ENCODE assay signal across 8 mouse cellular contexts in the genomic region with DNA sequence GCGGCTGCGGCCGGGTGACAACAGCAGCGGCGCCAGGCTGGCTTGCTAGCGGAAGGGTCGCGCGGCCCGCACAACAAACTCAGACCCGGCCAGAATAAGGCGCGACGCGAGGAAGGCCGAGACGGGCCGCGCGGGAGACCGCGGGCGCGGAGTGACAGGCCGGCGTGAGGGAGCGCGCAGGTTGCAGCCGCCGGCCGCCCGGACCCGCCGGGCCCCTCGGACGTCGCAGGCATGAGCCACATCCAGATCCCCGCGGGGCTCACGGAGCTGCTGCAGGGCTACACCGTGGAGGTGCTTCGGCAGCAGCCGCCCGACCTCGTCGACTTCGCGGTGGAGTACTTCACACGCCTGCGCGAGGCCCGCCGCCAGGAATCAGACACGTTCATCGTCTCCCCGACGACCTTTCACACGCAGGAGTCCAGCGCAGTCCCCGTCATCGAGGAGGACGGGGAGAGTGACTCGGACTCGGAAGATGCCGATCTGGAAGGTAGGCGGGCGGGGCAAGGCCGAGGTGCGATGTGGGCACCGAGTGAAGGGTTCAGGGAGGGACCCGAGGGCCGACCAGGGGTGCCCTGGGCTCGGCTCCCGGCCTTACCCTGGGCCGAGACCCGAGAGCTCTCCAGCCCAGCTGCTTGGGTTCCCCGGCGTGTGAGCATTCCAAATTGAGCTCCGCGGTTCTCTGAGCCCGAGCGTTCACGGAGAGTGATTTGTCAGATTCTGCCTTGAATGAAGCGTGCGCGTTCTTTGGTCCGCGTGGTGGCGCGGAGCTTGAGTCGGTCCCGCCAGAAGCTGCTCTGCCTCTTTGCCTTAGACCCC. TPM values are rescaled to one million over a fixed set of nuclear protein-coding genes. Genes with fewer than 3 reads are reported as not detected.
A peak's percentile ranks its signal among the peaks of the same experiment; 100 is the strongest.
DNase-seq lines count a peak whose midpoint lies in the region; ATAC-seq lines count a peak whose summit lies in the region.

No protein-coding gene starts in this region.

- no peaks in the 10 kb centered on the region; the same call in 1 of the 2 replicates for H3K27me3 ChIP-seq in hindbrain, embryonic 11.5 days (ENCODE audit: control insufficient read depth, insufficient read depth, low read length)

- no peaks in the 10 kb centered on the region for H3K4me1 ChIP-seq in hindbrain, embryonic 11.5 days (replicated peaks; ENCODE audit: control insufficient read depth, insufficient read depth, low read length)

- no peaks in the 10 kb centered on the region for H3K9me3 ChIP-seq in hindbrain, embryonic 11.5 days (ENCODE audit: control insufficient read depth, low read length)

- H3K36me3 ChIP-seq in hindbrain, embryonic 11.5 days (ENCODE audit: control insufficient read depth, insufficient read depth, low read length), result no peaks in the 10 kb centered on the region

- ATAC-seq in hindbrain, embryonic 11.5 days (ENCODE audit: low FRiP score), result peak; percentile 65

- H3K27ac ChIP-seq in hindbrain, embryonic 11.5 days (ENCODE audit: low read depth, low read length), result peak overlapping the region; percentile 72

- DNase-seq in NIH3T3 (ENCODE audit: low read depth), result peak; percentile 82
- peak; percentile 67 for DNase-seq in cerebellum, adult 9-11 months
- peak; percentile 44 to 82 for DNase-seq in frontal cortex, adult 2 months (ENCODE audit: extremely low spot score in 1 of 2, low spot score in 1 of 2)
- peak; percentile 76 for DNase-seq in hindbrain, embryonic 11.5 days (ENCODE audit: low spot score)
- DNase-seq in layer of hippocampus, postnatal 25 days (ENCODE audit: extremely low spot score in 1 of 2, low spot score in 1 of 2), result peak; percentile 54 to 59
- peak; percentile 53 for DNase-seq in lung, postnatal 14 days
- peak; percentile 61 for DNase-seq in ovary, postnatal 36 days (ENCODE audit: low spot score)
- peak; percentile 46 for DNase-seq in thymus, postnatal 14 days

- H3K4me3 ChIP-seq in hindbrain, embryonic 11.5 days (ENCODE audit: low read depth, low read length), result peak overlapping the region; percentile 78

- H3K4me2 ChIP-seq in hindbrain, embryonic 11.5 days (replicated peaks; ENCODE audit: low read depth, low read length), result peak overlapping the region; percentile 97

- under 1% methylated on average over 90 of the region's 92 CpGs for WGBS in hindbrain, embryonic 11.5 days

- peak overlapping the region; percentile 77 for H3K9ac ChIP-seq in hindbrain, embryonic 11.5 days (ENCODE audit: low read depth, low read length)

RNA-seq across cellular contexts. Expression of a gene that starts 3.3 kb away (rescaled TPM):
- polyA plus RNA-seq in frontal cortex, adult 2 months (2012; rRNA removed), result 21.9 and 23.3 TPM in 2 replicates
- 45.0 and 52.0 TPM in 2 replicates for polyA plus RNA-seq in hindbrain, embryonic 11.5 days (2014; fragmentation: Nextera tagmentation; extraction: Ambion mirVana)
- 10 to 100 TPM; 38.7 to 38.8 TPM for total RNA-seq in layer of hippocampus, postnatal 25 days (2021)

RNA-seq across cellular contexts. Expression of a gene that starts 30.5 kb away (rescaled TPM):
- 14.3 and 15.2 TPM in 2 replicates for polyA plus RNA-seq in frontal cortex, adult 2 months (2012; rRNA removed)
- polyA plus RNA-seq in hindbrain, embryonic 11.5 days (2014; fragmentation: Nextera tagmentation; extraction: Ambion mirVana), result 22.8 and 27.5 TPM in 2 replicates
- 10 to 100 TPM; 18.2 to 18.4 TPM for total RNA-seq in layer of hippocampus, postnatal 25 days (2021)

RNA-seq across cellular contexts. Expression of a gene that starts 43.2 kb away (rescaled TPM):
- polyA plus RNA-seq in frontal cortex, adult 2 months (2012; rRNA removed), result 47.2 and 49.0 TPM in 2 replicates
- polyA plus RNA-seq in hindbrain, embryonic 11.5 days (2014; fragmentation: Nextera tagmentation; extraction: Ambion mirVana), result 41.6 and 49.1 TPM in 2 replicates
- 10 to 100 TPM; 49.3 to 53.9 TPM for total RNA-seq in layer of hippocampus, postnatal 25 days (2021)

Comparison
In these comparisons a context has a peak if more than half of its experiments do, and no peak if none do; other contexts are left out.
1. Peak in every context shown above with its lines: DNase-seq, ATAC-seq, H3K4me3 ChIP-seq and H3K27ac ChIP-seq.